Mouse (Mus musculus) kidney, postnatal 4 days (tissue): ENCODE measurements around the gene Lrp6.

ENCODE experiments used
- DNase-seq, 2 experiments: peaks; one replicate each; pipeline ENCODE4 v3.0.0; 2021; ENCODE audit warnings: mixed read lengths in 2 of 2

Gene Lrp6

DNA sequence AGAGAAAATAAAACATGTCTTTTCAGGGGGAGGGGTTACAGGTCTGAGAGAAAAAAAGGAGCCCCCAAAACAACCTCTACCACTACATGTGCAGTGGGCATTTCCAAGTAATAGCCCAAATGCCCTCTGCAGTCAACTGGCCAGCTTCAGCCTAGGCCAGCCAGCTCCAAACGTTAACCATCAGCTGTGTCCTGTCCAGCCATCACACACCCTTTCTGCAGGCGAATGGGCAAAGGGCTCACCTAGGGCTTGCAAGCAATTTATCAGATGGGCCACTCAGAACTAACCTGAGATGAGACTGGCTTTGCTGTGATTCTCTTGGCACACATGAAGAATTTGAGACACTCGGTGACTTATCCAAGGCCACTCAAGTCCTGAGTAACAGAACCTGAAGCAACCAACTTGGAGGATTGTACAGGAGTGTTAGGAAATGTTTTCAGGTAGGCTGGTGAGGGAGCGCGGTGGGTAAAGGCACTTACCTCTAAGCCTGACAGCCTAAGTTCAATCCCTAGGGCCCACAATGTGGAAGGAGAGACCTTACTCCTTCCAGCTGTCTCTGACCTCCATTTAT lies 1.3 kb upstream of the Lrp6 start:
- peak in 1 of 2 experiments; percentile 24 for DNase-seq

DNA sequence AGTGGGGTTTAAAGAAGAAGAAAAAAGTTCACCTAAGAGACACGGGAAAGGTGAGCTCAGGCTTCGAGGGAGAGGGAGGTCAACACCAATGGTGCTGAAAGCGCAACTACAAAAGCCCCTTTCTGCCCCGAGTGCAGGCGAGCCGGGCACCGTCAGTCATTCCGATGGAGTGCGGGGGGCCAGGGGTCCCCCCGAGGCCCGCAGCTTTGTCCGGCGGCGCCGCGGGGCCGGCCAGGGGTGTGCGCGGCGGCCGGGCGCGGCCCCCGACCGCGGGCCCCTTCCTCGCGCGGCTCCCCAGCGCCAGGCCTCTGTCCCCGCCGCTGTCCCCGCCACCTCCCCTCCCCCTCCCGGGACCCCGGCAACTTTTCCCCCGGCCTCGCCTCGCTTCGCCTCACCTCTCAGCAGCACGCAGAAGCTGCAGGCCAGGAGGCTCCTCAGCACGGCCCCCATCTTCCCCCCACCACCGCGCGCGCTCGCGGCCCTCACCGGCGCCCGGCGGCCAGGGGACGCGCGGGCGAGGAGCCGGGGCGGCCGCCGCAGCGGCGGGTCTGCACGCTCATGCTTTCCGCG lies 432 bp downstream of the Lrp6 start:
- DNase-seq: no peak

DNA sequence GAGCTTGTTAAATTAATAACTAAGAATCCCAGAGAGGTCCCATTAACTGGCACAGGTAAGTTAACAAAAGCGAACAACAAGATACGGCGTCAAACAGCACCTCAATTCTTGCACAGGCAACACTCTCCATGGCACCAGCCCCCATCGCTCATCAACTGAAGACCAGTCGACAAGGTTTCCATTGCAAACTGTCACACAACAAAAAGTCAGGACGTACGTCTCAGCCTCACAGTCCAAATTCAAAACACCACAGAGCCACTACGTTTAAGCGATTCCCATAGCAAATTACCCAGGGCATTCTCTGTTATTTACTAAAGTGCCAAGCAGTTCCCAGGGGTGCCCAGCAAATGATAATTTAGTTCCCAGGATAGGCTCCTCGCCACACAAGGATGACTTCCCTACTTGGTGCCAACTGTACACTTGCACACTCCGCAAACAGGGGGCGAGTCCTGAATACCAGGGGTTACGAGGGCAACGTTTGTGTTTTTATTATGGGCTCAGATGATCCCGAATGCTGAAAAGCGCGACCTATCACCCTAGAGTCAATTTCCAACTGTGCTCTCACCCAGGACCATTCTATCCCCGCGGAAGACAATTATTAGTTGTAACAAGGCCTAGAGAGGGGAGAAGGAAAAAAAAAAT lies 1.0 kb downstream of the Lrp6 start:
- peak; percentile 12 to 43 for DNase-seq

DNA sequence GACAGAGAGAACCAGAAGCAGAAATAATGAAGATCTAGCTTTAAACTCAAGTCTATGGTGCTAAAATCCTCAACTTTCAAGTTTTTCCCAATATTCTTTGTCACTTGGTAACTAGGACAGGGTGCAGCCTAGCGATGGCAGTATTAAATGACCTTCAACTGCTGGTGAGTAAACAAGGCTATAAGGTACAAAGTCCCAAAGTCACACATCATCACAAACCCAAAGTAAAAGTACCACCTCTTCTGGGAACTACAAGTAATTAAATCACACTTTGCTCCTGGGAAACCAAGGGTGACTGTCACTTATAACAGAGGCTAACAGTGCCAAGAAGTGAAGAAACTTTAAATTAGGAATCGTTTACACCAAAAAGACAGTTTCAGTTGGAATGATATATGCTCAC lies 2.2 kb downstream of the Lrp6 start:
- DNase-seq: no peak

DNA sequence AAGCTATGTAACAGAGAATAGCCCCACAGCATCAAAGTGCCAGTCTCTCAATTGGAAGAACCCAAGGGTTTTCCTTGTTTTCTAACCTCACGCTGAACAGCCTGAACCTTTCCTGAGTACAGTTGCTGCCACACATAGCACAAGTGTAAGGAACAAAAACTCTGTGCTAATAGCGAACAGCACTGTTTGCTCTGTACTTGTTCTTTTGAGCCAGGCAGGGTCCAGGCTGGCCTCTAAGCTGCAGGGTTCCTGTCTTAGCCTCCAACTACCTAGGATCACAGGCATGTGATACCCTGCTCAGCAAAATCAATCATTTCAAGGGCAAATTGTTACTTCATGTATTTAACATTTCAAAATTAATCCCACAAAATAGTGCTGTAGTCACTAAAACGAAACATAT lies 7.1 kb downstream of the Lrp6 start:
- DNase-seq: no peak

DNA sequence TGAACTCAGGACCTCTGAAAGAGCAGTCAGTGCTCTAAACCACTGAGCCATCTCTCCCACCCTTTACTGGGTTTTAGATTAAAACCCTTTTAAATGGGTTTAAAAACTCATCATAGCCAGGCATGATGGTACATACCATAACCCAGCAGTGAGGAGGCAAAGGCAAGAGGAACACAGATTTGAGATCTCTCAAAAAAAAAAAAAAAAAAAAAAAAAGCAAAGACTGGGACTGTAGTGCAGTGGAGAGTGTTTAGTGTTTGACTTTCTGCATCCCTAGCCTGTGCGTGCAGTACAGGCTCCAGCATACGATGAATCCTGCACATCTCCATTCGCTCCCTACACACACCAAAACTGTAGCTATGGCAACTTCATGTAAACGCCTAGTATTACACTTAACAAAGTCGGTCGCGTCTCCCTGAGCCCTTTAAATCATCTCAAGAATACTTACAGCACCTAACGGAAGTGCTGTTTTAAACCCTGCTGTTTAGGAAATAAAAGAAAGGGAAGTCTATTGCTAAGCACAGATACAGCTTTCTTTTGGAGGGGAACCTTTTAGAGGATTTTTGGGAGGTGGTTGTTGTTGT lies 8.1 kb downstream of the Lrp6 start:
- DNase-seq: no peak

DNA sequence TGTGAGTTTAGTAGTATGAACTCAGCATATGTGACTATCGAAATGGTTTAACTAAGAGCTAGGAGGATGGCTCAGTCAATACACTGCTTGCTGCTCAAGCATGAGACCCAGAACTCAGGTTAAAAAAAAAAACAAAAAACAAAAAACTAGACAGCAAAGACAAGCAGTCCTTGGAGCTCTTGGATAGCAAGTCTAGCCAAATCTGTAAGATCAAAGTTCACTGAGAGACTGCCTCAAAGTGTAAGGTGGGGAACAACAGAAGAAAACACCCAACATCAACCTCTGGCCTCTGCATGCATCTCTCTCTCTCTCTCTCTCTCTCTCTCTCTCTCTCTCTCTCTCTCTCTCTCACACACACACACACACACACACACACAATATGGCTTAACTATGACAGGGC lies 9.7 kb downstream of the Lrp6 start:
- no peak for DNase-seq

DNA sequence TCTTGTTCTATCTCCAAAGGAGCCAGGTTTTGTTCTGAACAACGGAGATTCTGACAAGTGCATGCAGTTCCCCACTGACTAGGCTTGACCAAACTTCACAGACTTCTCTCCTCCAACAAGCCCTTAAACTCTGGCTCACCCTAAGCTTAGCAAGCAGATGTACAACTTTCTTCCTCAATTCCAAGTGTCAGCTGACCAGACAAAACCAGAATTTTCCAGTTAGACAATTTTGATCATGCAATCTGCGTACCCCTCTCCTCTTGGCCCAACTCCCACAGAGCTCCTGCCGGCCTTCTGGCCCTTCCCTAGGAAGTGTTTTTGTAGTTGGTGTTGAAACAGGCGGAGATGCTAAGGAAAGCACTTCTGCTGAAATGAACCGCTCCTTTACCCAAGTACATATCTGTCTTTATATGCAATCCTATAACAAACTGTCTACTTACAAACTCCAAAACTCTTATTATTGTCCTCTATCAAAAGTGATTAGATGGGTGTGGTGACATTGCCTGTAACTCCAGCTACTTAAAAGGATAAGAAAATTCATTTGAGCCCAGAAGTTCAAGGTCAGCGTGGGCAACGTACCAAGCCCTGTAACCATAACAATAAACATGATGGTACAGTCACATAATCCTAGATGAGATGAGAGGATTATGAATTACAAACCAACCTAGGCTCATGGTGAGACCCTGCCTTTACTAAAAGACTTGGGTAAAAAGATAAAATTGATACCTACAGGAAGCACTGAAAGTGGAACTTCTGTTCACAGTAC lies 10.4 kb downstream of the Lrp6 start:
- no peak for DNase-seq

DNA sequence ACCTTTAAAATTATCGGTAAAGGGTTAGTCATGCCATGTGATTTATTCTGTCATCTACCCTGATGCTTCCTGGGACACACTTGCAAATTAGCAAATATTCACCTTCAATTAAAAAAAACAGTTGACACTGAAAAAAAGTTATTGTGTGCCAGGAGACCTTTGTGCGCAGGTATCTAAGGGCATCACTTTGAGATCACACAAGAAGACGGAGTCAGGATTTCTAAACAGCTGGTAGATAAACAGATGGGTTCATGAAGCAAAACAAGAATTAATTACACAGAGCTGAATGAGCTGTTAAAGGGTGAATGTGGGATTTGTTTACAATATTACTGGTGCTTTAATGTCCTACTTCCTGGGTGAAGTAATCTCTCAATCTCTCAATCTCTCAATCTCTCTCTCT lies 11.6 kb downstream of the Lrp6 start:
- no peak for DNase-seq

DNA sequence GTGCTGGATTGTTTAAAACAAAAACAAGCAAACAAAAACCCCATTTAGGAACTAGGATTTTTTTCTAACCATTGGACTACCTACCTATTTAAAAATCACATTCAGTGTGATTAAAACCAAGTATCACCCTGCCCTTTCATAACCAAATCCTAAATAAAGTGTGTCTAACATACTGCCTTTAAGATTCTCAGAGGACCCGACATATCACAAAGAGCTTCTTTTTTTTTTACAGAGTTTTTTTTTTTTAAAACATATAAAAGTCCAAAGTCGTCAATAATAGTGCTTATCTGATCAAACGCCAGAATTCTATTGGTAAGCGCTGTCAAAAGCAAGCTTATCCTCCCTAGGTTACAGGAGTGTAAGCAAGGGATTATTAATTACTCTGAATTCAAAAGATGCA lies 12.5 kb downstream of the Lrp6 start:
- DNase-seq: no peak

DNA sequence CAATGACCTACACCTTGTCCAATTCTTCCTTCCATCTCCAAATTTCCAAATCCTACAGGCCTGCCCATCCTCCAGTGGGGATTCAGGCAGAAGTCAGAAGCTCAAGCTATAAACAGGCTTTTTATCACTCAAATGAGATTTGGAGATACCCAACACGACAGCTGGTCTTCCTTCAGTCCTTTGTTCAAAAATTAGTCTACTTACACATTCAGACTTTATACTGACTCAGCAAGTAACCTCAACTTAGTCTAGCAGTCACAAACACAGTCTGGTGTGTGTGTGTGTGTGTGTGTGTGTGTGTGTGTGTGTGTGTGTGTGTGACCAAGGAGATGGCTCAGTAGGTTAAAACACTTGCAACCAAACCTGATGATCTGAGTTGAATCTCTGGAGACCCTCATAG lies 15.8 kb downstream of the Lrp6 start:
- DNase-seq: no peak

DNA sequence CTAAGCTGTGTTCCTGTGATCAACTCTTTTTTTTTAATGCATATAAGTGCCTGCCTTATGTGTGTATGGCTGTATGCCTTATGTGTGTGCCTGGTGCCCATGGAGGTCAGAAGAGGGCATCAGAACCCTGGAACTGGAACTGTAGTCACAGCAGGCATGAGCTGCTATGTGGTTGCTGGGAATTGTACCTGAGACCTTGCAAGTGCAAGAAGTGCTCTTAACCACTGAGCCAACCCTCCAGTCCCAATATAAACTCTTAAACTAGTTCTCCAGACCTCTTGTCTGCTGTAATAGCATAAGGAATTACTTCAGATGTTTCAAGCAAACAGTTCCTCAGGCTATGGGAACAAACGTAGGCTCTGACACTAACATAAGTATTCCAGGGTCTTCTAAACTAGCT lies 16.4 kb downstream of the Lrp6 start:
- DNase-seq: no peak

DNA sequence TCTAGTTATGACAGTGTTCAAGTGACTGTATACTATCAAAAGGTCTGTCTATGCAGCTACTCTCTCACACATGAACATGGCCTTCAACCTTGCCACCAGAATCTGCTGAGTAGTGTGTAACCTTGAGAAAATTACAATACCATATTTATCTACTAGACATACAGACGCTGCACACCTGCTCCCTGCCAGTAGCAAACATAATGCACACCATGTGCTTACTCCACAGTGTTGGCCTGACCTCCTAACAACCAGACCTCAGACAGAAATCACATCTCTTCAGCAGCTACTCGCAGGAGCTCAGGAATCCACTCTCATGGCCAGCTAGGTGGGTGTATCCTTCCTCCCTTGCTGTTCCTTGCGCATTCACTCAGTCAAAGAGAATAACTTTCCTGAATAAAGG lies 21.9 kb downstream of the Lrp6 start:
- no peak for DNase-seq

DNA sequence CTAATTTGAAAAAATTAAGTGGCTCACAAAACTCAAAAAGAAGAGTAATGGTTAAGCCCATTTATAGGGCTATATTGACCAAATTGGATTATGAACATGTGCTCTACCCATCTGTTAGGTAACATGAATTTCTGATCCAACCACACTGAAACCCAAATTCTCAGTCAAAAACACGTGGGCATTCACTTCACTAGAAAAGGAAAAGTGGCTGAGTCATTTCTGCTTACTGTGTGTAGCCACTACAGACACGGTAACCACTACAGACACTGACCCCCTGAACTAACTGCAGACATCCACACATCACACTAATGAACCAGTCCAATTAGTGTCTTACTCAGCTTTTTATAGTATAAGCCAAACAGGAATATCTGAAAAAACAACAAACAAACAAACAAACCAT lies 22.7 kb downstream of the Lrp6 start:
- no peak for DNase-seq

DNA sequence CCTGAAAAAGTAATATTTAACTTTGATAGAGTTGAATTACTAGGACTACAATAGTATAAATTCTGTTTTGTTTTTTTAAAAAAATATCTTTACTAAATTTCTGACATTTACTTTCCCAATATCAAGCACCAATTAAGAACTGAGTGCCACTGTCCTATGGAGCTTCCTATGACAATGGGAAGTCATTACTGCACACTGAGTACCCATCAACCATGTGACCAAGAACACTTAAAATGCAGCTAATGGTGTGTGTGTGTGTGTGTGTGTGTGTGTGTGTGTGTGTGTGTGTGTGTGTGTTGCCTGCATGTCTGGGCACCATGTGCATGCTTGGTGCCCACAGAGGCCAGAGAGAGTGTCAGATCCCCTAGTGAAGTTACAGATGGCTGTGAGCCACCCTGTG lies 23.2 kb downstream of the Lrp6 start:
- DNase-seq: no peak

DNA sequence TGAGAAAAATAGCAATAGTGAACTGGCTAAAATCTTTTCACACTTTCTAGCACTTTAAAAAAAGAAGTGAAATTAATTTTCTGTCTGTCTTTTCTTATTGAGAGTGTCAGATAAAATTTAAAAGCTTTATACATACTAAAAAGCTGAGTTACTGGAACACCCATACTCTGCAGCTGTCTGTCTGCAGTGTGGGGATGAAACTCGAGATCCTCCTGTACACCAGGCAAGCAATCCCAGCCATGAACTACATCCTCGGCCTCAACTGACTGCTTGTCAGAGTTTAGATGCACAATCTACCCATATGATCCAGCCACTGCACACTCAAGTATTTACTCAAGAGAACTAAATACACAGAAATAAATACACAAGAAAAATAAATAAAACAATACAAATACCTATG lies 24.4 kb downstream of the Lrp6 start:
- no peak for DNase-seq

DNA sequence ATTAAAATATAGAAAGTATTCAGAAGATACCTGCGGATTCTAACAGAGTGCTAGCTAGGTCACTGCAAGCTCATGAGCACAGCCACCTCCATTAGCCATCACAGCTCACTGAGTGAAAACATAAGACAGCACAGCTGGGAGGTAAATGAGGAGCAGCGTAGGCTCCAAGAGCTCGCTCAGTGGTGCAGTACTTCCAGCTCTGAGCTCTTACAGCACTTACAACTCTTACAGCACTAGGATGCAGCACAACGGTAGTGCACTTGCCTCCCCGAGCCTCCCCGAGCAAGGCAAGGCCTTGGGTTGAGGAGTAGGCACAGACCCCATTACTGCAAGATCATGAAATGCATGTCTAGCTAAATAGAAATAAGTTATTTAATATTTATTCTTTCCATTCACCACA lies 26.6 kb downstream of the Lrp6 start:
- no peak for DNase-seq

DNA sequence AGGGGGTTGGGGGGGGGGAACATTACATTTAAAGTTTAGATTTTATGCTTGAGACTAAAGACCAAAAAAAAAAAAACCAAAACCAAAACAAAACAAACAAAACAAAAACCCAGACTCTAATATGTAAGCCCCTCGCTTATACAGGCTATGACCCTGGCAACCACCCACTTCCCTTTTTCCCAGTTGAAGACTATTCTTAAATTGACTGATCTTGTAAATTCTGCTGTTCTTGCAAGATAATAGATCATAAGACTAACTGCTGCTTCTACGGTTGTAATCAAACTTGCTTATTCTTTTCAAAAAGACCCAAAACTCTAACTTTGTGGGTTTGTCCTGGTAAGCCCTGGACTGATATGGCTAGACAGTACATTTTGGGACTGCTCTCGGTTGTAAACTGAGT lies 27.3 kb downstream of the Lrp6 start:
- DNase-seq: no peak

DNA sequence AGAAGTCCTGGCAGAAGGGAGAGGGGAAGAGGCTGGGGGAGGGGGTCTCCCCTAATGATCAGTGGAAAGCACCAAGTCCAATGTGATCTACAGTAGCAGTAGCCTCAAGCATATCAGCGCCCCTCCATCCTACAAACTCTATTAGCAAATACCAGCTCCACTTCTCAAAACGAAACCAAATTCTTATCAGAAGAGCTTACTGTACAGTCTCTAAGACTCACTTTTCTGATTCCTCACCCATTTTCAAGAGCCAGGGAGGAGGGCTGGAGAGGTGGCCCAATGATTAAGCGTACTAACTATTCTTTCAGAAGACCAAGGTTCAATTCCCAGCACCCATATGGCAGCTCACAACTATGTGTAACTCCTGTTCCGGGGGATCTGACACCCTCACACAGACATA lies 28.0 kb downstream of the Lrp6 start:
- DNase-seq: no peak

DNA sequence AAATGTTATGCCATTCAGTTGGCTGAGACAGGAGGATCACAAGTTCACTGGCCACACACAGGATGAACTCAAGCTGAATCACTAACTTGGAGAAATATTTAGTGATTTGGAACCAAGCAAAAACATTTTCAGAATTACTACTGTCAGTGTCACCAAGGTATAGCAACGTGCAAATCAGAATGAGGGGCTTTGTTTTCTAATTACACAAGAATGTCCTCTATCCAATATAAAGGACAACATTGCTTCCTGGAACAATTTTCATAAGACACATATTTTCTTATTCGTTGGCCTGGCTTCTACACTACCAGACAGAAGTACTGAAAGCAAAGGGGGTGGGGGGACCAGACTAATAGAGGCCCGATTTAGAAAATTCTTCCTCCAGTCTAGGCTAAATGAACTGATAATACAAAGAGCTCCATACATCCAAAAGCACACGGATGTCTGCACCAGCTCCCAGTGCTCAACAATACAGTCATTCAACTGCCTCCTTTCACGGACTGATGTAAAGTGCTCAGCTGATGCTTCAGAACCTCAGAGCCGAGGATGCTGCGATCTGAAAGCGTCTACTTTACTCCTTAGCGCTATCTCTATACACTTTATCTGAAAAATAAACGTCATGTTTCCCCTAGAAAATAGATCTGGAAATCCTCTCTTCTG lies 29.2 kb downstream of the Lrp6 start:
- DNase-seq: no peak

DNA sequence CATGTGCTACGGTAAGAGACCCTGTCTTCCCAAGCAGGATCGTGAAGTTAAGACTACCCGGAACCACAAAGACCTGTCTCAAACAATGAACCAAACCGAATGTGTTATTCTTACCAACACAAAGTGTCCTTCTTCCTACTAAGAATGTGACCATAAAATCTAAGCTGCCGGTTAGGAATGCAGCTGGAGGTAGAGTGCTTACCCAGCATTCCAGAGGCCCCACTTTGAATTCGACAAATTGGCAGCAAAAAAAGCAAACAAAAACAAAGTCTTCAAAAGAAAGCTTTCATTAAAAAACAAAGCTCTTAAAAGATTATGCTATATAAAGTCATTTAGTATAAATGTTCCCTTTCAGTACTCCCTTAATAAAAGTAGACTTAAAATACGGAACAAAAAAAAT lies 31.6 kb downstream of the Lrp6 start:
- no peak for DNase-seq

DNA sequence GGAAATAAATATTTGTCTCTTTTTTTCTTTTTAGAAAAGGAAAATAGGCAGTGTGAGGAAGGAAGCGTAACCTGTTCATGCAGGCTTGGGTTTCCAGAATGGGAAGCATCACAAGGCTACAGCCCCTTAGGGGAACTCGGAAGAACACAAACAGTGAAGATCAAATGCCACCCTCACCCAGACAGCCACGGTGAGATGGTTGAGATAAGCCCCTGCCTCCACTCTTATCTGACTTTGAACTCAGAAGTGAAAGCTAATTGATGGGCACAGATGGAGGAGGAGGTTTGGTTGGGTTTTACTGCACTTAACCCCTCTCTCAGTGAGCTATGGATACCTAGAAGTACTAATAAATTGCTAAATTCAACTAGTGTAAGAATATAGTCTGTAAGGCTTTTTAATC lies 33.7 kb downstream of the Lrp6 start:
- no peak for DNase-seq

DNA sequence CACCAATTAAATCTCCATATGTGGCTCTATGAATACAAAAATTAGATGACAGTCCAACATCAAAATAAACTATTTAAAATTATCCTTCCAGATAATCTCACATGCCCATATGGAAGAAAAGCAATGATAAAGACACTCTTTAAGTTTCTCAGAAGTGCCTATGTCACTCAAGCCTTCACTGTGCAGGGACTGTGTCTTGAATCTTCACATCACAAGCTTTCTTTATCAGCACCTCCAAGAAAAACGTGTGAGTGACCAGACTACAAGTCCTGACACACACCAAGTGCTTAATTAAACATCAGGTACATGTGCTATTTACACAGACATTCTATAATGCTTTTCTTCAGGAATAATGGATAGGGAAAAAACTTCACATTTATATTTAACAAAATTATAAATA lies 34.8 kb downstream of the Lrp6 start:
- DNase-seq: no peak
